In the genomic region with DNA sequence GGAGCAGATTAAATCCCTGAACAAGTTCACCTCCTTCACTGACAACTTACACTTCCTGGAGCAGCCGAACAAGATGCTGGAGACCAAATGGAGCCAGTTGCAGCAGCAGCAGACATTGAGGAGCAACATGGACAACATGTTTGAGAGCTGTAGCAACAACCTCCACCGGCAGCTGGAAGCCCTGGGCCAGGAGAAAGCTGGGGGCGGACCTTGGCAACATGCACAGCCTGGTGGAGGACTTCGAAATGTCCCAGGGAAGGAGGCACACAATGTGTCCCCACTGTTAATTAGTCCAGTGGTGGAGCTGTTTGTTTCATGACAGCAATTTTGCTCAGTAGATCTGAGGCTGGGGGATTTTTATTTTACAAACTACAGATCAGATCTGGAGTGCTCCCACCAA, we compare ENCODE assay signal across 15 mouse cellular contexts.
"Had no signal": no experiment of that assay in that cellular context is flagged by ENCODE, and none has a peak within 500 bp of the region (broad histone marks: within the 10 kb centered on the region; RNA-seq: fewer than 3 reads in every experiment).

No protein-coding gene starts in this region.

- H3K4me1 ChIP-seq: liver, embryonic 13.5 days had no signal

- H3K4me3 ChIP-seq: limb, embryonic 12.5 days; liver, embryonic 13.5 days; megakaryocyte, embryonic 14.5 days; midbrain, embryonic 15.5 days; neural tube, embryonic 12.5 days had no signal

- H3K9ac ChIP-seq: limb, embryonic 12.5 days; liver, embryonic 13.5 days; liver, postnatal 0 days; midbrain, embryonic 15.5 days; neural tube, embryonic 12.5 days had no signal

- H3K36me3 ChIP-seq: limb, embryonic 12.5 days; liver, embryonic 13.5 days; midbrain, embryonic 15.5 days; neural tube, embryonic 12.5 days had no signal

- H3K4me2 ChIP-seq: limb, embryonic 12.5 days; liver, embryonic 13.5 days; midbrain, embryonic 11.5 days; midbrain, embryonic 15.5 days; neural tube, embryonic 12.5 days had no signal

- ATAC-seq: liver, postnatal 0 days; midbrain, embryonic 15.5 days had no signal

- H3K9me3 ChIP-seq: limb, embryonic 12.5 days; liver, embryonic 13.5 days; midbrain, embryonic 15.5 days; neural tube, embryonic 12.5 days had no signal

- H3K27ac ChIP-seq: limb, embryonic 12.5 days; liver, embryonic 13.5 days; macrophage; midbrain, embryonic 15.5 days; neural tube, embryonic 12.5 days had no signal

- DNase-seq: kidney, adult 18-20 months; kidney, postnatal 25 days; layer of hippocampus, postnatal 36 days; liver; liver, embryonic 13.5 days; liver, postnatal 0 days; retina, postnatal 1 day; right cerebral cortex, postnatal 14 days; thymus, postnatal 4 days had no signal
